Mouse (Mus musculus): ENCODE measurements around the gene Atp9a. TPM values are rescaled to one million over a fixed set of nuclear protein-coding genes. Genes with fewer than 3 reads are reported as not detected.

Gene Atp9a
- total and polyA plus RNA-seq, 3 experiments = not detected

DNA sequence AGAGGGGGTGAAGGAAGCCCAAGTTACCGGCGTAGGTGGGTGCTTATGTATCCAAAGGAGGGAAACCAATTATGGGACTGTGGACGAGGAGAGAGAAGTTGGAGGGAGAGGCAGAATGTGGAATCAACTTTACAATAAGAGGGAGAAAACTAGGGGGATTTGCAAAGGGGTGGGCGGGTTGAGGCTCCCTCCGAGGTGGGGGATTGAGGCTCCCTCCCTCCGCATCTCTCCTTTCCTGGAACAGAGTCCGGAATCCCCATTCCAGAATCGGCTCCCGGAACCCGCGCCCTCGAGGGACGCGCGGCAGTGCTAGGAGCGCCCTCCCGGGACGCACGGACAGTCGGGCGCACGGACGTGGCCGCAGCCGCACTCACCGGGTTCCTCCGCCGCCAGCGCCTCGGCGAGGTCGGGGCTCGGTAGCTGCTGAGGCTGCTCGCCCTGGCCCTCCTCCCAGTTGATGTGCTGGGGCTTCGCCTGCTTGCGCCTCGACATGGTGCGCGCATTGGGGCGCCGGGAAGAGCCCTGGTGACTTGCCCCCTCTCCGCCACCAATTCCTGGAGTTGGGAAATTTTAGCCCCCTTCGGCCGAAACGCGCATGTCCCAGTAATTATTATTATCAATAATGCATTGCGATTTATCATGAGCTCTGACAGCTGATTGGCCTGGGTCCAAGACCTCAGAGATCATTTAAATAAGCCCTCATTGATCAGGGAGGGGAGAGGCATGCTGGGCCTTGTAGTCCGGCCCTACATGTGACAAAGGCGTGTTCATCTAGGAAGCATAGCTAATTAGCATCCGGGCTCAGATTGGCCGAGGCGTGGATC, 24.5 kb upstream of the Atp9a start:
- DNase-seq (ENCODE audit: low read depth, low spot score) = no peak
- Histone ChIP-seq H3K36me3 (ENCODE audit: control insufficient read depth in 1 of 2, insufficient read depth in 2 of 2, low read length in 2 of 2) (no peaks in the 10 kb centered on the region), H3K9me3 (replicated peaks; ENCODE audit: insufficient read depth, low read length) (no peaks in the 10 kb centered on the region)

DNA sequence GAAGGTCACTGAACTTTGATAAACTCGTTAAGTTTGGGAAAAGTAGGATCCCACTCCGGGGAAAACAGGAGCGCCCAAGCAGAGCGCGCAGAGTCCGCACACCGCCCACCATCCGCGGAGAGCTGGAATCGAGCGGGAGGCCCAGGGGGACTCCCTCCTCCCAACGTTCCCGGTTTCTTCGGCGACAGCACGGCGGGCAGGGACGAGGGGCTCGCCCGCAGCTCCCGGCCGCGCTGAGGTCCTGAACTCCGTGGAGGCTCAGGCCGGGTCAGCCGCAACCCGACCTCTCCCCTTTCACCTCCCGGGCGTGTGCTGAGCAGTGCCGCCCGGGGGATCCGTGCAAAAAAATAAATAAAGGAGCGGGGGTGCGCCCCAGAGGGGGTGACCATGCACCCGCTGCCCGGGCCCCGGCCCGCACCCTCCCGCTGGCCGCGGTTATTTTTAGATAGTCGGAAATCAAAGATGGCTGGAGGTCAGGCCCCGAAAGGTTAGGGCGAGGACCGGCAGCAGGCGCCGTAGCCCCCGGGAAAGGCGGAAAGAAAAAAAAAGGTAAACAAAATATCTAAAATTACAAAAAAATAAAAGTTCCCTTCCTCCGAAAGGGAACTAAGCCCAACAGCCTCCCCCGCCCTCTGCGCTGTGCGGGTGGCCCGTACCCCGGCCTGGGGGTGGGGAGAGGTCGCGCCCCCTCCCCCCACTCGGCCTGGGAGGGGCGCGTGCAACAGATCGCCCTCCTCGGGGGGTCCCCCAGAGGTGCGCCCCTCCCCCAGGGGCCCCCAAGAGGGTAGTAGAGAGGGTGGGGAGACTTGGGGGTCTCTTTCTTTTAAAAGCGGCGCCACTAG, 23.7 kb upstream of the Atp9a start:
- Histone ChIP-seq H3K4me1 (ENCODE audit: control insufficient read depth in 1 of 2, insufficient read depth in 2 of 2, low read length in 2 of 2) (no peaks in the 10 kb centered on the region), H3K79me2 (ENCODE audit: control insufficient read depth, insufficient read depth, low read length, poor library complexity) (no peaks in the 10 kb centered on the region), H3K4me3 (ENCODE audit: control insufficient read depth in 1 of 2, insufficient read depth in 1 of 2, low read depth in 2 of 2, low read length in 2 of 2) (no peak overlapping the region), H3K9me3 (replicated peaks; ENCODE audit: insufficient read depth, low read length) (no peaks in the 10 kb centered on the region), H3K9ac (ENCODE audit: control insufficient read depth, low read depth, low read length, poor library complexity, severe bottlenecking) (no peak overlapping the region), H3K27ac (ENCODE audit: control insufficient read depth, low read depth, low read length) (no peak overlapping the region), H3K27me3 (ENCODE audit: control insufficient read depth in 1 of 2, insufficient read depth in 2 of 2, low read length in 2 of 2) (no peaks in the 10 kb centered on the region), H3K36me3 (ENCODE audit: control insufficient read depth in 1 of 2, insufficient read depth in 2 of 2, low read length in 2 of 2) (no peaks in the 10 kb centered on the region)
- no peak for DNase-seq (ENCODE audit: low read depth, low spot score)
- TF ChIP-seq ZMIZ1 (IDR thresholded peaks at IDR 0.05; ENCODE audit: low read depth, low read length) (no peak), MAX (IDR thresholded peaks at IDR 0.05; ENCODE audit: low read length) (no peak), USF2 (IDR thresholded peaks at IDR 0.05; ENCODE audit: borderline replicate concordance in 1 of 2, insufficient read depth in 1 of 2, low read depth in 1 of 2, low read length in 2 of 2) (no peak), EP300 (IDR thresholded peaks at IDR 0.05; ENCODE audit: low read depth in 1 of 2, low read length in 2 of 2) (no peak), CTCF (IDR thresholded peaks at IDR 0.05 in 2 of 3, conservative IDR thresholded peaks at IDR 0.05 in 1 of 3; ENCODE audit: control insufficient read depth in 1 of 3, insufficient read depth in 1 of 3, low read depth in 2 of 3, low read length in 3 of 3, poor library complexity in 1 of 3, severe bottlenecking in 1 of 3) (no peak), SIN3A (IDR thresholded peaks at IDR 0.05; ENCODE audit: low read length) (no peak), POLR2A (IDR thresholded peaks at IDR 0.05; ENCODE audit: control insufficient read depth in 1 of 2, insufficient read depth in 1 of 2, low read depth in 1 of 2, low read length in 2 of 2, poor library complexity in 1 of 2) (no peak), GATA1 (IDR thresholded peaks at IDR 0.05; ENCODE audit: low read depth, low read length) (no peak), ZC3H11A (IDR thresholded peaks at IDR 0.05; ENCODE audit: low read depth, low read length) (no peak), TAL1 (IDR thresholded peaks at IDR 0.05; ENCODE audit: low read length) (no peak), TCF12 (IDR thresholded peaks at IDR 0.05; ENCODE audit: low read depth, low read length) (no peak), CHD2 (IDR thresholded peaks at IDR 0.05; ENCODE audit: low read length) (no peak), MAZ (IDR thresholded peaks at IDR 0.05; ENCODE audit: low read depth, low read length) (no peak), RAD21 (IDR thresholded peaks at IDR 0.05; ENCODE audit: low read depth, low read length) (no peak), HCFC1 (IDR thresholded peaks at IDR 0.05; ENCODE audit: low read depth, low read length) (no peak), TBP (IDR thresholded peaks at IDR 0.05; ENCODE audit: low read depth, low read length) (no peak), MAFK (IDR thresholded peaks at IDR 0.05; ENCODE audit: borderline replicate concordance, low read depth, low read length) (no peak), CHD1 (IDR thresholded peaks at IDR 0.05; ENCODE audit: low read depth, low read length) (no peak), KAT2A (conservative IDR thresholded peaks at IDR 0.05; ENCODE audit: low read depth, low read length) (no peak)

More for the DNA sequence above, 24.5 kb upstream of the Atp9a start:
- Histone ChIP-seq H3K4me1 (ENCODE audit: control insufficient read depth in 1 of 2, insufficient read depth in 2 of 2, low read length in 2 of 2) (no peaks in the 10 kb centered on the region), H3K4me3 (ENCODE audit: control insufficient read depth in 1 of 2, insufficient read depth in 1 of 2, low read depth in 2 of 2, low read length in 2 of 2) (no peak overlapping the region), H3K9ac (ENCODE audit: control insufficient read depth, low read depth, low read length, poor library complexity, severe bottlenecking) (no peak overlapping the region), H3K79me2 (ENCODE audit: control insufficient read depth, insufficient read depth, low read length, poor library complexity) (no peaks in the 10 kb centered on the region), H3K27me3 (ENCODE audit: control insufficient read depth in 1 of 2, insufficient read depth in 2 of 2, low read length in 2 of 2) (no peaks in the 10 kb centered on the region), H3K27ac (ENCODE audit: control insufficient read depth, low read depth, low read length) (no peak overlapping the region)
- TF ChIP-seq MAX (IDR thresholded peaks at IDR 0.05; ENCODE audit: low read length) = no peak
- TF ChIP-seq TCF12 (IDR thresholded peaks at IDR 0.05; ENCODE audit: low read depth, low read length) = no peak
- TF ChIP-seq USF2 (IDR thresholded peaks at IDR 0.05; ENCODE audit: borderline replicate concordance in 1 of 2, insufficient read depth in 1 of 2, low read depth in 1 of 2, low read length in 2 of 2) = no peak
- no peak for TF ChIP-seq POLR2AphosphoS2 (IDR thresholded peaks at IDR 0.05; ENCODE audit: low read length)
- no peak for TF ChIP-seq SIN3A (IDR thresholded peaks at IDR 0.05; ENCODE audit: low read length)
- TF ChIP-seq ZC3H11A (IDR thresholded peaks at IDR 0.05; ENCODE audit: low read depth, low read length) = no peak
- TF ChIP-seq E2F4 (IDR thresholded peaks at IDR 0.05; ENCODE audit: borderline replicate concordance, low read depth, low read length) = no peak
- TF ChIP-seq POLR2AphosphoS5 (IDR thresholded peaks at IDR 0.05; ENCODE audit: borderline replicate concordance, low read depth, low read length) = no peak
- TF ChIP-seq MYB (IDR thresholded peaks at IDR 0.05; ENCODE audit: low read depth, low read length) = no peak
- TF ChIP-seq MAZ (IDR thresholded peaks at IDR 0.05; ENCODE audit: low read depth, low read length) = no peak
- no peak for TF ChIP-seq GATA1 (IDR thresholded peaks at IDR 0.05; ENCODE audit: low read depth, low read length)
- no peak for TF ChIP-seq CHD2 (IDR thresholded peaks at IDR 0.05; ENCODE audit: low read length)
- no peak for TF ChIP-seq POLR2A (IDR thresholded peaks at IDR 0.05; ENCODE audit: control insufficient read depth in 1 of 2, insufficient read depth in 1 of 2, low read depth in 1 of 2, low read length in 2 of 2, poor library complexity in 1 of 2)
- TF ChIP-seq UBTF (IDR thresholded peaks at IDR 0.05; ENCODE audit: borderline replicate concordance, insufficient read depth, low read depth, low read length) = no peak
- TF ChIP-seq TBP (IDR thresholded peaks at IDR 0.05; ENCODE audit: low read depth, low read length) = no peak

Measured in MEL (cell line).